Mouse (Mus musculus) heart, embryonic 16.5 days (tissue): ENCODE measurements at regions not wholly inside any gene's neighbourhood (a gene's known extent, or its start where the extent isn't known, plus 50 kb on each side); places are given as distances from the start of the nearest gene placed in this dataset.

Experiments used
- ATAC-seq: fragments of 200-750 bp; cut with Nextera tagmentation; replicated peaks from 2 replicates; pipeline ENCODE4 v1.8.0; 2017; ENCODE audit warnings: moderate number of reproducible peaks; ENCODE audit not compliant: insufficient read depth, low FRiP score; ENCODE audit errors: extremely low read depth
- H3K27ac ChIP-seq: fragments of 300-500 bp; sonication (generic); 2 replicates; pipeline ENCODE4 v1.5.1; 2014; ENCODE audit warnings: mild to moderate bottlenecking, low read length, control low read depth, moderate library complexity
- H3K27me3 ChIP-seq: fragments of 300-500 bp; sonication (generic); 2 replicates; pipeline ENCODE4 v1.6.1; 2014; ENCODE audit warnings: low read length, mixed read lengths; ENCODE audit not compliant: control insufficient read depth, insufficient read depth
- H3K36me3 ChIP-seq: fragments of 300-500 bp; sonication (generic); 2 replicates; pipeline ENCODE4 v1.6.1; 2014; ENCODE audit not compliant: control insufficient read depth, insufficient read depth
- H3K4me1 ChIP-seq: fragments of 300-500 bp; sonication (generic); 2 replicates; pipeline ENCODE4 v1.6.1; 2014; ENCODE audit warnings: low read length, mixed read lengths; ENCODE audit not compliant: control insufficient read depth, insufficient read depth
- H3K4me2 ChIP-seq: fragments of 300-500 bp; sonication (generic); 2 replicates; pipeline ENCODE4 v1.6.1; 2014; ENCODE audit warnings: low read depth, mild to moderate bottlenecking, control low read depth, low read length
- H3K4me3 ChIP-seq: fragments of 300-500 bp; sonication (generic); 2 replicates; pipeline ENCODE4 v1.5.1; 2014; ENCODE audit warnings: mild to moderate bottlenecking, control low read depth, low read length
- H3K9ac ChIP-seq: fragments of 300-500 bp; sonication (generic); 2 replicates; pipeline ENCODE4 v1.6.1; 2014; ENCODE audit warnings: low read length, control low read depth
- H3K9me3 ChIP-seq: fragments of 300-500 bp; sonication (generic); replicated peaks from 2 replicates; pipeline ENCODE4 v1.6.1; 2016; ENCODE audit warnings: low read length; ENCODE audit not compliant: control insufficient read depth
- WGBS: fragments of 180-500 bp; shearing (Covaris S2); extraction: QIAGEN DNeasy Blood & Tissue Kit; methylation state at CpG from one replicate; pipeline ENCODE4 v1.1.7; 2014; 5-methylcytosine and 5-hydroxymethylcytosine counted together

- peaks cover 5% of the 10 kb centered on the region; the same call in 1 of the 2 replicates for H3K4me1 ChIP-seq
- H3K36me3 ChIP-seq = no peaks in the 10 kb centered on the region
- peak; percentile 79; the same call in 1 of the 2 replicates for ATAC-seq
- H3K27ac ChIP-seq = peak overlapping the region; percentile 70
- H3K4me3 ChIP-seq = no peak overlapping the region
- no peaks in the 10 kb centered on the region for H3K27me3 ChIP-seq
- H3K9ac ChIP-seq = no peak overlapping the region
- 9% methylated on average over 3 of the region's 3 CpGs for WGBS
- H3K9me3 ChIP-seq = no peaks in the 10 kb centered on the region
- no peak overlapping the region for H3K4me2 ChIP-seq
These were observed 2634.2 kb downstream of the 9330182O14Rik start for GRCm38 (mm10) chr15:42768396-42768795.

DNA sequence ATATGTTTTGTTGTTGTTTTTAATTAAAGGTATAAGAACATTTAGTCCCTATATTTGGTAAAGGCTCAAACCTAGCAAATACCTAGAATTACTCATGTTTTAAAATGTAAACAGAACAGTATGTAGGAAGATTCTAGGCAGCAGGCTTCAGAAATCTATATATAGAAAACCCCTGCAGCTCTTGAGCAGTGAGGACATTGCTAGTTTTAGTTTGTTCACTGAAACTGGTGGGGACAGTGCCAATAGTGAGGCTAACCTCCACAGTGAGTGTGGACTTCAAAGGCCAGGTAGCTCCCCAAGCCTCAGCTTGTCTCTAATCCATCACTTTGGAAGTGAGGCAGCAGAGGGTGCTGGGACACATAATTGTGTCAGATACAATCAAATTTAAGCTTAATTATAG is 2645.7 kb downstream of the 9330182O14Rik start:
- peaks cover 3% of the 10 kb centered on the region for H3K4me1 ChIP-seq
- 0 out of 2 replicates have a peak overlapping the region, but pooled peaks have one; percentile 32 for H3K27ac ChIP-seq
- H3K4me3 ChIP-seq = no peak overlapping the region
- H3K27me3 ChIP-seq = no peaks in the 10 kb centered on the region
- no peaks in the 10 kb centered on the region for H3K36me3 ChIP-seq
- H3K9me3 ChIP-seq = no peaks in the 10 kb centered on the region
- no peak for ATAC-seq
- no peak overlapping the region for H3K9ac ChIP-seq
- no peak overlapping the region for H3K4me2 ChIP-seq

DNA sequence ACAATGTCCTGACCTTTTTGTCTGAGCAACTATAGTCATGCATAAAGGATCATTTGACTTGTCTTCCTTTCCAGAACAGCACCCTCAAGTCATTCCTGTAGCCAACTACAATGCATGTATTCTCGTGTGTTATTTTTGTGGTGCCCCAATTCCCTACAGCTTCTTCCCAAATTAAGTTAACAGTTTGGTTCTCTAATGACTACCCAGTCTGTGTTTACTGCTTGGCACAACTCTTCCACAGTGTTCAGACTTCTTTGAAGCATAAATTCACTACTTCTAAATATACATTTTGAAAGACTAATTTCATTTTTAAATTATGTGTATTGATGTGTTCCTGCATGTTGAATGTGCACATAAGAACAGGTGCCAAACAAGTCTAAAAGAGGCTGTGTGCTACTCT is 2667.1 kb downstream of the 9330182O14Rik start:
- Histone ChIP-seq H3K27ac (no peak overlapping the region), H3K9ac (no peak overlapping the region), H3K27me3 (no peaks in the 10 kb centered on the region), H3K36me3 (no peaks in the 10 kb centered on the region), H3K4me1 (no peaks in the 10 kb centered on the region), H3K4me2 (no peak overlapping the region), H3K9me3 (no peaks in the 10 kb centered on the region), H3K4me3 (no peak overlapping the region)
- no peak for ATAC-seq
- WGBS = 77% methylated on average over 1 of the region's 1 CpGs

- 54% methylated on average over 1 of the region's 1 CpGs for WGBS
- ATAC-seq = no peak
- H3K27ac ChIP-seq = no peak overlapping the region
- H3K4me2 ChIP-seq = no peak overlapping the region
- H3K4me1 ChIP-seq = no peaks in the 10 kb centered on the region
- H3K4me3 ChIP-seq = no peak overlapping the region
- no peaks in the 10 kb centered on the region for H3K27me3 ChIP-seq
- no peaks in the 10 kb centered on the region for H3K9me3 ChIP-seq
- H3K36me3 ChIP-seq = no peaks in the 10 kb centered on the region
- no peak overlapping the region for H3K9ac ChIP-seq
These were observed 2676.8 kb downstream of the 9330182O14Rik start for GRCm38 (mm10) chr15:42810871-42811490.

DNA sequence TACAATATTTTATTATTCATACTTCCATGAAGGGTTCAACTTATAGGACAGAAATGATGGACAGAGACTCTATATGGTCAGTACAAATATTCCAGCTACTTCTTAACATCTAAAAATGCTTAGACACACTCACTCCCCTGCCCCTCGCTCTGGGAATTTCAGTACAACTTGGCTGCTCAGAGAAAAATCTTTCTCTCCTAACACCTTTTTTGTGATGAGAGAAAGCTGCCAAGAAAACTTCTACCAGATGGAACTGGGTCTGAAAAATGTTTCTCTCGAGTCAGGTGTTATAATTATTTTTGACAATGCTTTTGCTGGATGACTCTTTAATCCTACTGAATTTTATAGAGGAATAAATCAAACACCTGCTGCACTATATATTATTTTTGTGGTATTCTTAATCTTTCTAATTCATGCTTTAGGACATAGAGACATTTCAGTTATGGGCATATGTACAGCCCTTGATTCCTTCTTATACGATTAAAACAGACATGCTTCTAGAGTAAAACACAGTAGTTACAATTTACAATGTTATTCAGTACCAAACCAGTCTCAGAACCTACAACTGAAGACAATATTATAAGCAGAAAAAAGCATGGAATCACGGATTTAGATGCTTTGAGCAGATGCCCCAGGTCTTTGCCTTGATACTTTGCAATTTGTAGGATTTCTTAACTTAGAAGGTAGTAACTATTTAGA is 2681.0 kb downstream of the 9330182O14Rik start:
- Histone ChIP-seq H3K4me2 (no peak overlapping the region), H3K9me3 (no peaks in the 10 kb centered on the region), H3K27ac (no peak overlapping the region), H3K36me3 (no peaks in the 10 kb centered on the region), H3K4me1 (no peaks in the 10 kb centered on the region), H3K4me3 (no peak overlapping the region), H3K27me3 (no peaks in the 10 kb centered on the region), H3K9ac (no peak overlapping the region)
- 62% methylated on average over 4 of the region's 4 CpGs for WGBS
- no peak for ATAC-seq

DNA sequence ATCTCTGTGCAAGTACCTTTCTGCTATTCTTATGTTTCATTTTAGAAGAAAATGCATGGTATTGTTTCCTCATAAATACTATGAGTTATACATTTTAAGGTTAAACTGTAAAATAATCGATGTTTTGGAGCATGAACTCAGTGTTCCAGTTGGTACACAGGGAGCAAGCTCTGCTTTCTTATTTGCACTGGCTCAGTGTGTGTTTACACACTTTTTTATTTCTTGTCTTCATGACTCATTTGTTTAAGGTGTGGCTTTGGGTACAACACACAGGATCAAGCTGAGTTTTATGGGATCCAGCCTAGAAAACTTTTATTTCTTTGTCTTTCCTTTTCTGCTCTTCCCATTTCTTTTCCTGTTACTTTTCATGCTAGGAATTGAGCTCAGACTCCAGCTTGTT is 2704.7 kb downstream of the 9330182O14Rik start:
- no peak overlapping the region for H3K4me2 ChIP-seq
- no peak for ATAC-seq
- no peaks in the 10 kb centered on the region for H3K9me3 ChIP-seq
- no peak overlapping the region for H3K4me3 ChIP-seq
- no peaks in the 10 kb centered on the region; the same call in 1 of the 2 replicates for H3K4me1 ChIP-seq
- H3K27me3 ChIP-seq = no peaks in the 10 kb centered on the region
- H3K27ac ChIP-seq = no peak overlapping the region
- 87% methylated on average over 1 of the region's 1 CpGs for WGBS
- no peaks in the 10 kb centered on the region for H3K36me3 ChIP-seq
- H3K9ac ChIP-seq = no peak overlapping the region

GRCm38 (mm10) chr15:42850003-42850402 is 2715.8 kb downstream of the 9330182O14Rik start:
- WGBS = 71% methylated on average over 2 of the region's 2 CpGs

DNA sequence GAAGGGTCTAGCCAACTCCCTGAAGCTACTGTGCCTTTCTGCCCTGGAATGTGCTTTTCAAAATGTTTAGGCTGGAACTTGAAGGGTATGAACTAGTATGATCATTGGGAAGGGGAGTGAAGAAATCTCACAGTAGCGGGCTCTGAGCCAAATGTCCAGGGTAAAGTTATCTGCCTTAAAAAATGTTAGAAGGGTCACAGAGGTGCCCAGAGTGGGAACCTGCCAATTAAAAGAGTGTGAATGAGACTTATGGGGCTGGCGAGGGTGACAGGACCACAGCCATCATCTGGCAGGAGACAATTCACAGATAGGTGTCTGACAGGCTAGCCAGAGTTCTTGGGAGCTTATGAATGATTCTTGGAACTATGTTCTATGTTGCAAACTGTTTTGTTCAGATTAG is 2738.3 kb downstream of the 9330182O14Rik start:
- WGBS = 30% methylated on average over 2 of the region's 2 CpGs

More at GRCm38 (mm10) chr15:42850003-42850402, 2715.8 kb downstream of the 9330182O14Rik start:
- no peaks in the 10 kb centered on the region for H3K9me3 ChIP-seq
- H3K27me3 ChIP-seq = no peaks in the 10 kb centered on the region
- no peak overlapping the region for H3K4me3 ChIP-seq
- no peaks in the 10 kb centered on the region for H3K4me1 ChIP-seq
- H3K4me2 ChIP-seq = no peak overlapping the region
- H3K36me3 ChIP-seq = no peaks in the 10 kb centered on the region
- no peak for ATAC-seq
- no peak overlapping the region for H3K27ac ChIP-seq
- H3K9ac ChIP-seq = no peak overlapping the region

DNA sequence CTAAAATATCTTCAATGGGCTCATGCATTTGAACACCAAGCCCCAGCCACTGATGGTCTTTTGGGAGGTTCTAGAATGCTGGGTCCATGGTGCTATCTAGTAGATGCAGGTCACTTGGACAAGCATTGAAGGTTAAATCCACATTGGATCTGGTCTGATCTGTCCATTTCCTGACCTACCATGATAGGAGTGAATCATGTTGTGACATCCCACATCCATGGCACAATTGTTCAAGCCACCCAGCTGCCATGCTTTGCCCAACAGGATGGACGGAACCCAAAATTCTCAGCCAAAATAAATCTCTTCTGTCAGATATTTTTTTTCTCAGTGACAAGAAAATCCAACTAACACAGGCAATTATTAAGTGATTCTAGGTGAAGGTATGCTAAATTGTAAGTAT is 2760.4 kb downstream of the 9330182O14Rik start:
- WGBS = 95% methylated on average over 1 of the region's 1 CpGs
- H3K27ac ChIP-seq = no peak overlapping the region
- no peaks in the 10 kb centered on the region for H3K4me1 ChIP-seq
- no peaks in the 10 kb centered on the region for H3K27me3 ChIP-seq
- ATAC-seq = no peak
- H3K4me2 ChIP-seq = no peak overlapping the region
- no peaks in the 10 kb centered on the region for H3K9me3 ChIP-seq
- no peaks in the 10 kb centered on the region for H3K36me3 ChIP-seq
- no peak overlapping the region for H3K9ac ChIP-seq
- H3K4me3 ChIP-seq = no peak overlapping the region

More for the DNA sequence above, 2738.3 kb downstream of the 9330182O14Rik start:
- no peaks in the 10 kb centered on the region for H3K27me3 ChIP-seq
- no peaks in the 10 kb centered on the region for H3K9me3 ChIP-seq
- H3K4me1 ChIP-seq = peaks cover 3% of the 10 kb centered on the region; the same call in 1 of the 2 replicates
- no peak; the same call in 1 of the 2 replicates for ATAC-seq
- no peak overlapping the region for H3K4me2 ChIP-seq
- H3K27ac ChIP-seq = no peak overlapping the region
- H3K9ac ChIP-seq = no peak overlapping the region
- no peak overlapping the region for H3K4me3 ChIP-seq
- no peaks in the 10 kb centered on the region for H3K36me3 ChIP-seq
